In the genomic region with DNA sequence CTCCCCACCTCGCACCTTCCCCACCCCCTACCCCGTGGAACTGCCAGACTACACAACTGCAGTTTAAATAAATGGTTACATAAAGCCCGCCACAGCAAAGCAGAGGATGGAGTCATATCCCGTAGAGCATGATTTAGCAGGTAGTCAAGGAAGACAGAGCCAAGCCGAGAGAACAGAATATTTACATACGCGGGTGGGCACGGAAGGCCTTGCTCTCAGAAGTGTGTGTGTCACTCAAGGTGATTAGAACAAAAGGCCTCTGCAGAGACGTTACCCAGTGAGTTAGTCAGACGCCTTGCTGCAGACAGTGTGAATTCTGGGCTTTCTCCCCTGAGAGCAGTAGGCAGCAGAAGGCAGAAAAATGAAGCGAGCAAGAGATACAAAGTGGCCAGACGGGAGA, we compare ENCODE assay signal across 31 mouse cellular contexts. TPM values are rescaled to one million over a fixed set of nuclear protein-coding genes. Genes with fewer than 3 reads are reported as not detected.
A peak's percentile ranks its signal among the peaks of the same experiment; 100 is the strongest.
DNase-seq lines count a peak whose midpoint lies in the region; ATAC-seq and TF ChIP-seq lines count a peak whose summit lies in the region.
"Had no signal": no experiment of that assay in that cellular context is flagged by ENCODE, and none has a peak within 500 bp of the region (broad histone marks: within the 10 kb centered on the region; RNA-seq: fewer than 3 reads in every experiment).

No protein-coding gene starts in this region.

- no peak for TF ChIP-seq POLR2A in cortical plate, adult 2 months (IDR thresholded peaks at IDR 0.05; ENCODE audit: extremely low read depth, insufficient read depth, low read length)

- H3K4me1 ChIP-seq in midbrain, embryonic 12.5 days: no peaks in the 10 kb centered on the region
- H3K4me1 ChIP-seq in midbrain, embryonic 11.5 days (ENCODE audit: control insufficient read depth, insufficient read depth, low read length): no peaks in the 10 kb centered on the region
- peaks cover 0 to 6% of the 10 kb centered on the region in 2 experiments; a peak in 2 of 4 replicates for H3K4me1 ChIP-seq in ES-E14 (ENCODE audit: control insufficient read depth in 2 of 2, insufficient read depth in 2 of 2, low read length in 2 of 2, poor library complexity in 1 of 2)
- peaks cover 3% of the 10 kb centered on the region for H3K4me1 ChIP-seq in cortical plate, adult 2 months (ENCODE audit: control insufficient read depth, insufficient read depth, low read length)
- no peaks in the 10 kb centered on the region for H3K4me1 ChIP-seq in intestine, embryonic 16.5 days (ENCODE audit: control insufficient read depth, insufficient read depth, low read length)
- H3K4me1 ChIP-seq: heart, embryonic 12.5 days; hindbrain, embryonic 15.5 days; limb, embryonic 12.5 days; liver, embryonic 15.5 days had no signal

- in situ Hi-C loops in ES-E14 (cut with MboI; ENCODE audit: low sequenced_read_pairs in 2 of 2, unreplicated experiment in 2 of 2): no loop called here

- WGBS in midbrain, embryonic 12.5 days: 85% methylated on average over 12 of the region's 12 CpGs
- 81% methylated on average over 12 of the region's 12 CpGs for WGBS in midbrain, embryonic 11.5 days
- 73% methylated on average over 12 of the region's 12 CpGs for WGBS in intestine, embryonic 16.5 days

- no peak overlapping the region for H3K27ac ChIP-seq in midbrain, embryonic 12.5 days (replicated peaks)
- no peak overlapping the region for H3K27ac ChIP-seq in midbrain, embryonic 11.5 days (ENCODE audit: low read depth, low read length)
- H3K27ac ChIP-seq in ES-E14 (ENCODE audit: insufficient read depth, low read depth, low read length, poor library complexity, severe bottlenecking): no peak overlapping the region
- H3K27ac ChIP-seq in cortical plate, adult 2 months (ENCODE audit: insufficient read depth, low read length): 0 out of 2 replicates have a peak overlapping the region, but pooled peaks have one; percentile 33
- H3K27ac ChIP-seq in intestine, embryonic 16.5 days (ENCODE audit: low read length): no peak overlapping the region
- H3K27ac ChIP-seq: forebrain, embryonic 12.5 days; hindbrain, embryonic 10.5 days; hindbrain, embryonic 15.5 days; layer of hippocampus, adult 2 months; limb, embryonic 12.5 days; liver, embryonic 15.5 days; stomach, postnatal 0 days had no signal

- no peaks in the 10 kb centered on the region for H3K27me3 ChIP-seq in midbrain, embryonic 12.5 days
- H3K27me3 ChIP-seq in midbrain, embryonic 11.5 days (ENCODE audit: control insufficient read depth, insufficient read depth, low read length): no peaks in the 10 kb centered on the region
- H3K27me3 ChIP-seq in intestine, embryonic 16.5 days (replicated peaks; ENCODE audit: control insufficient read depth, insufficient read depth, low read length): no peaks in the 10 kb centered on the region
- H3K27me3 ChIP-seq: forebrain, embryonic 12.5 days; heart, embryonic 12.5 days; hindbrain, embryonic 15.5 days; limb, embryonic 12.5 days; liver, embryonic 15.5 days had no signal

- H3K9ac ChIP-seq in midbrain, embryonic 12.5 days (replicated peaks): no peak overlapping the region
- H3K9ac ChIP-seq in midbrain, embryonic 11.5 days (ENCODE audit: low read length): no peak overlapping the region
- no peak overlapping the region for H3K9ac ChIP-seq in ES-E14 (ENCODE audit: insufficient read depth, low read depth, low read length, poor library complexity, severe bottlenecking)
- H3K9ac ChIP-seq in intestine, embryonic 16.5 days (ENCODE audit: low read depth, low read length): no peak overlapping the region
- H3K9ac ChIP-seq: forebrain, embryonic 12.5 days; heart, embryonic 12.5 days; hindbrain, embryonic 15.5 days; limb, embryonic 12.5 days; liver, embryonic 15.5 days; lung, embryonic 14.5 days had no signal

- no peak for TF ChIP-seq CTCF in cortical plate, adult 2 months (IDR thresholded peaks at IDR 0.05; ENCODE audit: extremely low read depth, insufficient read depth, low read length)

- DNase-seq in frontal cortex, postnatal 14 days (ENCODE audit: low spot score in 2 of 2): no peak
- no peak for DNase-seq in midbrain, embryonic 11.5 days (ENCODE audit: low spot score, missing footprints)
- DNase-seq in ES-E14 (ENCODE audit: low read depth, low spot score): no peak
- DNase-seq: adrenal gland, postnatal 14 days; cerebellum, adult 11-12 months; gastrocnemius, postnatal 25 days; heart, adult 18-20 months; kidney, adult 18-20 months; kidney, postnatal 36 days; lung, postnatal 14 days; thymus, adult 18-20 months; thymus, postnatal 4 days had no signal

- H3K4me2 ChIP-seq in midbrain, embryonic 12.5 days (replicated peaks): no peak overlapping the region
- H3K4me2 ChIP-seq in midbrain, embryonic 11.5 days: no peak overlapping the region
- no peak overlapping the region for H3K4me2 ChIP-seq in intestine, embryonic 16.5 days (ENCODE audit: low read depth, low read length)
- H3K4me2 ChIP-seq: forebrain, embryonic 12.5 days; heart, embryonic 12.5 days; hindbrain, embryonic 15.5 days; limb, embryonic 12.5 days; liver, embryonic 15.5 days; lung, embryonic 14.5 days had no signal

- no peaks in the 10 kb centered on the region for H3K36me3 ChIP-seq in midbrain, embryonic 12.5 days
- no peaks in the 10 kb centered on the region for H3K36me3 ChIP-seq in midbrain, embryonic 11.5 days (ENCODE audit: control insufficient read depth, insufficient read depth, low read length)
- H3K36me3 ChIP-seq in ES-E14 (ENCODE audit: control insufficient read depth, insufficient read depth, low read length, poor library complexity, severe bottlenecking): no peaks in the 10 kb centered on the region
- no peaks in the 10 kb centered on the region for H3K36me3 ChIP-seq in intestine, embryonic 16.5 days (ENCODE audit: control insufficient read depth, insufficient read depth, low read length)
- H3K36me3 ChIP-seq: forebrain, embryonic 12.5 days; heart, embryonic 12.5 days; hindbrain, embryonic 10.5 days; hindbrain, embryonic 15.5 days; limb, embryonic 12.5 days; liver, embryonic 15.5 days had no signal

- peak; percentile 17; the same call in 1 of the 2 replicates for ATAC-seq in frontal cortex, adult (ENCODE audit: low TSS enrichment)
- 0 out of 2 replicates have a peak, but pooled peaks have one; percentile 2 for ATAC-seq in midbrain, embryonic 12.5 days (ENCODE audit: low FRiP score, low read depth)
- ATAC-seq in midbrain, embryonic 11.5 days (ENCODE audit: low FRiP score): no peak
- ATAC-seq in intestine, embryonic 16.5 days: no peak

- H3K4me3 ChIP-seq in midbrain, embryonic 12.5 days: no peak overlapping the region
- no peak overlapping the region for H3K4me3 ChIP-seq in midbrain, embryonic 11.5 days (ENCODE audit: low read depth, low read length)
- H3K4me3 ChIP-seq in ES-E14 (ENCODE audit: insufficient read depth in 1 of 2, low read depth in 1 of 2, low read length in 2 of 2, poor library complexity in 1 of 2, severe bottlenecking in 1 of 2): peak overlapping the region; percentile 14 to 45; a peak in 2 of 4 replicates
- no peak overlapping the region for H3K4me3 ChIP-seq in cortical plate, adult 2 months (ENCODE audit: insufficient read depth, low read length)
- no peak overlapping the region for H3K4me3 ChIP-seq in intestine, embryonic 16.5 days (ENCODE audit: low read length)
- H3K4me3 ChIP-seq: erythroblast, embryonic 14.5 days; forebrain, embryonic 12.5 days; heart, embryonic 12.5 days; hindbrain, embryonic 10.5 days; hindbrain, embryonic 15.5 days; layer of hippocampus, adult 2 months; limb, embryonic 12.5 days; liver, embryonic 15.5 days had no signal

- no peaks in the 10 kb centered on the region for H3K9me3 ChIP-seq in midbrain, embryonic 12.5 days
- H3K9me3 ChIP-seq in midbrain, embryonic 11.5 days (ENCODE audit: control insufficient read depth, low read length): no peaks in the 10 kb centered on the region
- H3K9me3 ChIP-seq in ES-E14 (ENCODE audit: control insufficient read depth, insufficient read depth, low read depth, low read length): no peaks in the 10 kb centered on the region
- no peaks in the 10 kb centered on the region for H3K9me3 ChIP-seq in intestine, embryonic 16.5 days (ENCODE audit: control insufficient read depth, low read length)
- H3K9me3 ChIP-seq: forebrain, embryonic 12.5 days; heart, embryonic 12.5 days; hindbrain, embryonic 10.5 days; hindbrain, embryonic 15.5 days; limb, embryonic 12.5 days; liver, embryonic 15.5 days had no signal

TF ChIP-seq in ES-E14, 5 proteins besides CTCF, POLR2A, EP300 and RAD21:
- no peak for TF ChIP-seq HCFC1 (IDR thresholded peaks at IDR 0.05; ENCODE audit: borderline replicate concordance, insufficient read depth, low read length)
- TF ChIP-seq MAFK (IDR thresholded peaks at IDR 0.05; ENCODE audit: insufficient read depth, low read depth, low read length): no peak
- no peak for TF ChIP-seq ZC3H11A (IDR thresholded peaks at IDR 0.05; ENCODE audit: borderline replicate concordance, low read depth, low read length)
- no peak for TF ChIP-seq CHD2 (IDR thresholded peaks at IDR 0.05; ENCODE audit: low read depth, low read length)
- TF ChIP-seq ZNF384 (IDR thresholded peaks at IDR 0.05; ENCODE audit: low read depth, low read length): no peak

RNA-seq across cellular contexts. Expression of a gene that starts 41.6 kb away (rescaled TPM):
- 245 and 267 TPM in 2 replicates for polyA plus RNA-seq in midbrain, embryonic 12.5 days (2016; fragmentation: Nextera tagmentation; extraction: Ambion mirVana)
- polyA plus RNA-seq in midbrain, embryonic 11.5 days (2014; fragmentation: Nextera tagmentation; extraction: Ambion mirVana): 282 and 289 TPM in 2 replicates
- total RNA-seq in ES-E14 (2012; rRNA removed): 183 and 207 TPM in 2 replicates
- polyA plus RNA-seq in cortical plate, adult 2 months (2012; rRNA removed): 129 and 140 TPM in 2 replicates
- polyA plus RNA-seq in intestine, embryonic 16.5 days (2015; fragmentation: Nextera tagmentation; extraction: Ambion mirVana): 156 and 159 TPM in 2 replicates

RNA-seq across cellular contexts. Expression of a gene that starts 53.5 kb away (rescaled TPM):
- polyA plus RNA-seq in midbrain, embryonic 12.5 days (2016; fragmentation: Nextera tagmentation; extraction: Ambion mirVana): 0.26 and 0.31 TPM in 2 replicates
- polyA plus RNA-seq in midbrain, embryonic 11.5 days (2014; fragmentation: Nextera tagmentation; extraction: Ambion mirVana): 0.21 TPM in 1 of 2 replicates, not detected in the other
- 1.1 and 2.4 TPM in 2 replicates for total RNA-seq in ES-E14 (2012; rRNA removed)
- 17.5 and 19.4 TPM in 2 replicates for polyA plus RNA-seq in cortical plate, adult 2 months (2012; rRNA removed)
- polyA plus RNA-seq in intestine, embryonic 16.5 days (2015; fragmentation: Nextera tagmentation; extraction: Ambion mirVana): 0.09 TPM in 2 replicates
- total RNA-seq: common myeloid progenitor, adult 5-6 weeks; gastrocnemius, adult 18-20 months; heart, adult 18-20 months; megakaryocyte progenitor cell, adult 5-6 weeks; monocyte, adult 5-6 weeks had no signal
- polyA plus RNA-seq: erythroblast, embryonic 14.5 days; heart, embryonic 12.5 days; heart, postnatal 0 days had no signal

Comparison
In these comparisons a context has a peak if more than half of its experiments do, and no peak if none do; other contexts are left out.
1. ATAC-seq: peak in frontal cortex, adult (single experiment) and midbrain, embryonic 12.5 days (single experiment); none in midbrain, embryonic 11.5 days (single experiment) and intestine, embryonic 16.5 days (single experiment).
2. H3K4me3 ChIP-seq: peak in ES-E14 (2 of 2); none in midbrain, embryonic 12.5 days (single experiment), midbrain, embryonic 11.5 days (single experiment), cortical plate, adult 2 months (single experiment) and intestine, embryonic 16.5 days (single experiment).
3. RNA of a gene that starts 53.5 kb away (polyA plus RNA-seq): 17.5 to 19.4 TPM in cortical plate, adult 2 months; 0.26 to 0.31 TPM in midbrain, embryonic 12.5 days, 0.09 TPM in intestine, embryonic 16.5 days and 0.21 TPM in midbrain, embryonic 11.5 days; every median in the first group is over 10 times any median in the second.